Mouse (Mus musculus): ENCODE data around the gene Celf2. TPM values are rescaled to one million over a fixed set of nuclear protein-coding genes. Genes with fewer than 3 reads are reported as not detected.

Gene Celf2
- polyA plus RNA-seq, 1 experiment from 2014 or later, result 97.4 TPM

DNA sequence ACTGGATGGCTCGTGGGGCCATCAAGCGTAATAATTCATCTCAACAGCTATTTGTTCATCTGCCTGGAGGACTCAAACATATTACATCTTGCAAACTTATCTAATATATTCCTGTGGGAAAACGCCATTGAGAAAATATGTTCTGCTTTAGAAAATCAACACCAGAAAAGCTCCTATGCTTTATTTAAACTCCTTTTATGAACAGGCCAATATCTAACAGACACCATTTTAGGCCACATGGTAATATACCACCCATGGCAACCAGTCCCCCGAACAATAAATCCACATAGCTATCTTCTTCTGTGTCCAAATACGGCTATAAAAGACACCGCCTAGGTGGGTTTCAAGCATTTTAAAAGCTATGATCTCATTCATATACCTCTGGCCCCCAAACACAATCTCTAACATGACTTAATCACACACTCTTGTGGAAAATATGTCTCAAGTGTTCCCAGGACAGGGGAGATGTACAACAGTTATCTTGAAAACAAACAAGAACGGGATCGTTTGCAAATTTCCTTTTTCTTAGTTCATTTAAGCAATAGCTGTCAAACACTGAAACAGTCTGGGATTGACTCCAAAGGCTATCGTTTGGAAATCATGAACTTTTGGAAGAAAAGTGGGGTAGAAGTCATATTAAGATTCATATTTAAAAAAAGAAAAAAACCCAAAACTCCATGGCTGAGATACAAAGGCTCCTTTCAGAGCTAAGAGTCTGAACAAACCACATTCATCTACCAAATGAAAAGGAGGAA lies 639.2 kb downstream of the Celf2 start:
- Histone ChIP-seq H3K4me3 (no peak overlapping the region), H3K4me1 (peaks cover 14% of the 10 kb centered on the region; the same call in 1 of the 2 replicates), H3K27ac (no peak overlapping the region), H3K36me3 (no peaks in the 10 kb centered on the region), H3K4me2 (no peak overlapping the region), H3K9me3 (no peaks in the 10 kb centered on the region), H3K9ac (no peak overlapping the region), H3K27me3 (peaks cover 4% of the 10 kb centered on the region; the same call in 1 of the 2 replicates)
- 56% methylated on average over 9 of the region's 9 CpGs for WGBS
- ATAC-seq (ENCODE audit: borderline replicate concordance, extremely low read depth, low FRiP score, low TSS enrichment), result no peak

DNA sequence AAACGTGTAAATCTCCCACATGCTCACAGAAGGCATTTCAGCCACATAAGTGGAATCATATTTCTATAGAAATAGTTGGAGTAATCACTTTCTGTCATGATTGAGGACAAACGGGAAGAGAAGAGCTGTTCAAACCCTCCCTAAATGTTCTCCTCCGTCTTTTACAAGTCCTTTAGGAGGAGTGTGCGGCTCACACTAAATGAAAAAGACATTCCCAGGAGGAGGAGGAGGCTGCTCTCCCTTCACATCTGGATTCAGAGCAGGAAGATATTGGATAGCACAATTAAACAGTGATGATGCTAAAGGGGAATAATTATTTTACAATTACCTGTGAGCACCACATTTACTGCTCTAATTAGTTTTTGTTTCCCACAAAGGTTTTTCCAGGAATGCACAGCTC lies 642.1 kb downstream of the Celf2 start:
- H3K4me3 ChIP-seq, result no peak overlapping the region
- peaks cover 10% of the 10 kb centered on the region; the same call in 1 of the 2 replicates for H3K4me1 ChIP-seq
- no peak overlapping the region for H3K27ac ChIP-seq
- no peak for ATAC-seq (ENCODE audit: borderline replicate concordance, extremely low read depth, low FRiP score, low TSS enrichment)
- no peaks in the 10 kb centered on the region for H3K36me3 ChIP-seq
- no peak overlapping the region for H3K9ac ChIP-seq
- 44% methylated on average over 4 of the region's 4 CpGs for WGBS
- H3K27me3 ChIP-seq, result no peaks in the 10 kb centered on the region
- no peak overlapping the region for H3K4me2 ChIP-seq
- no peaks in the 10 kb centered on the region for H3K9me3 ChIP-seq

DNA sequence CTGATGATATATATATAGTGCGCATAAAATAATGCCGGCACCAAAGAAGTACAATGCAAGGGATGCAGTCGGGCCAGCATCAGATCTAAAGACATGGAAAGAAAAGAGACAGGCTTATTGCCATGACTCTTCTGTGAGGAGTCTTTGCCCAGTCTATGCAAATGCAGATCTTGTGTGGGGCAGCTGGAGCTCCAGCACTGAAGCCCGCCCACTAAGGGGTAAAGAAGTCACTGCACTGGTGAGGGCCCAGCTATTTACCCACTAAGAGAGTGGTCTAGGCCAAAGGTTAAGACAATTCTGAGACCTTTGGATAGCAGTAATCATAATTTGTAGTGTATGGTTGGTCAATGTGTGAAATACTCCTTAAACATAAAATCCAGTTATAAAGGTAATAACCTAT lies 643.6 kb downstream of the Celf2 start:
- Histone ChIP-seq H3K4me1 (0 out of 2 replicates have a peak, but pooled peaks cover 4% of the 10 kb centered on the region), H3K36me3 (no peaks in the 10 kb centered on the region), H3K4me2 (no peak overlapping the region), H3K4me3 (no peak overlapping the region), H3K9ac (no peak overlapping the region), H3K27ac (no peak overlapping the region), H3K27me3 (no peaks in the 10 kb centered on the region), H3K9me3 (no peaks in the 10 kb centered on the region)
- WGBS, result 86% methylated on average over 4 of the region's 4 CpGs
- ATAC-seq (ENCODE audit: borderline replicate concordance, extremely low read depth, low FRiP score, low TSS enrichment), result no peak

DNA sequence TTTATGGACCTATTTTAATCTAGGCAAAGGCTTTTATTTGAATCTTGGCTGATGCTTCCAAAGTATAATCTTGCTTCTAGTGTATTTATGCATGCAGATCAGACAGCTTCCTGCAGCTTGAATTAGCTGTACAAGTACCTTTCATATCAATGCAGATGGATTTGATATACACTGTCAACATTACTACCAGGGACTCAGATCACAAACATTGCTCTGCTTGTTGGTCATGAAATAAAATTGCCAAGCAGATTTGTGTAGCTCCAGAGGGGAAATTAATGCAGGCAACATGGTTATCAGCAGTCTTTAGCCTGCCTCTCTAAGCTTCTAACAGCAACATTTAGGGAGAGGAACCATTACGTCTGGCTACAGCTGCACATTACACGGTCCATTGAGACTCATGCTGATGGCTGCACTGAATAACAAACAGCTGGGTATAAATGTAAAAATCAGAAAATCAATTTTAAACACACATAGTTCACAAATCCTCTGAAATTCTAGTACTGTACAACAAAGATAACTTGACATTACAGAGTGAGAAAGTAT lies 659.2 kb downstream of the Celf2 start:
- Histone ChIP-seq H3K4me1 (no peaks in the 10 kb centered on the region), H3K9ac (no peak overlapping the region), H3K9me3 (no peaks in the 10 kb centered on the region), H3K27me3 (no peaks in the 10 kb centered on the region), H3K27ac (no peak overlapping the region), H3K4me2 (no peak overlapping the region), H3K36me3 (no peaks in the 10 kb centered on the region), H3K4me3 (no peak overlapping the region)
- WGBS, result 74% methylated on average over 2 of the region's 2 CpGs
- no peak for ATAC-seq (ENCODE audit: borderline replicate concordance, extremely low read depth, low FRiP score, low TSS enrichment)

DNA sequence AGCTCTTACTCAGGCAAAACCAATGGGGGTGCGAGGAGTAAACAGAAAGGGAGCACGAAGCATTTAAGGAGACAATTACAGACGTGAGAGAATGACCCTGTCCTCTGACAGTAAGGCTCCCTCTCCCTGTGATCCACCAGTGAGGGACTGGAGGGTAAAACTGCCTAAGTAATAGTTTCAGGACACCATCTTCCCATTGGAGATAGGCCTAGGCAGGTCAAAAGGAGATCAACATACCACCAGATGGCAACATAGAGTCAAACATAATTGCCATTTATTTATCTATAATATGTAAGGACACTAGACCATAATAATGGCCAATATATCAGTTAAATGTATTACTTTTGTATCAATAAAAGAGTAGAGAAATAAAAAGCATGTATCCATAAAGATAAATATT lies 660.0 kb downstream of the Celf2 start:
- Histone ChIP-seq H3K27me3 (no peaks in the 10 kb centered on the region), H3K9ac (no peak overlapping the region), H3K4me1 (no peaks in the 10 kb centered on the region), H3K36me3 (no peaks in the 10 kb centered on the region), H3K27ac (no peak overlapping the region), H3K4me2 (no peak overlapping the region), H3K9me3 (no peaks in the 10 kb centered on the region), H3K4me3 (no peak overlapping the region)
- ATAC-seq (ENCODE audit: borderline replicate concordance, extremely low read depth, low FRiP score, low TSS enrichment), result no peak
- WGBS, result 47% methylated on average over 3 of the region's 3 CpGs

DNA sequence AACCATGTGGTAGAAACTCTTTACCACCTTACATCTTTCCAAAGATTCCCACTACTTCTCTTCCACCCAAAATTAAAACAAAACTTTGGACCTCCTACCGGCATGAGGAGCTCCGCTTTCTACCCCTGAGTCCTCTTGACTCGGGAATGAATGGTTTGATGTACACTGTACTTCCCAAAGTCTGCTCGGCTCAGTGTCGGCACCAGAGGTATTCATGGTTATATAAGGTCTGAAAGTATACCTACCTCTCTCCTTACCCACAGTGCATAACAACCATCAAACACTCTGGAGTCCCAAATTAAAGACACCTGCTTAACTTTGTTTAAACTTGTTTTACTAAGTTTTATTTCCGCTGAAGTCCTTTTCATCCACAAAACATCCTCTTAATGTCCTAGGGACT lies 679.3 kb downstream of the Celf2 start:
- no peak overlapping the region for H3K9ac ChIP-seq
- no peak overlapping the region for H3K4me3 ChIP-seq

DNA sequence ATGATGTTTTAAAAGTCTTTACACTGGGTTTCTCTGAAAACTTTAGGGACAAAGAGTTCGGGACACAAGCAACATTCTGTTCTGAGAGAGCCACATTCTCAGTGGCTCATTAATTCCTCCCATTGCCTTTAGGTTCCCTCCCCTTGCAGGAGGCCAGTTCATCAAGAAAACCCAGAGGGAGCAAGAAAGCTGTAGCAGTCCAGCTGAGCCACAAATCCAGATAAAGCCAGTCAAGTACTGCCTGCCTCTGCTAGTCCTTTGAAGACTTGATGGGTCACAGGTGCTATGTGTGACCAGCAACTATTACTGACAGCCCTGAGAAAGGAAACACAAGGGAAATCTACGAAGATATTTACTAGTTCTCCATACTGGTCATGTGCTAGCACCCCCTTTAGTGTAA lies 681.8 kb downstream of the Celf2 start:
- H3K27me3 ChIP-seq, result no peaks in the 10 kb centered on the region
- ATAC-seq (ENCODE audit: borderline replicate concordance, extremely low read depth, low FRiP score, low TSS enrichment), result no peak
- no peak overlapping the region for H3K27ac ChIP-seq
- H3K36me3 ChIP-seq, result no peaks in the 10 kb centered on the region
- H3K9me3 ChIP-seq, result no peaks in the 10 kb centered on the region
- no peak overlapping the region for H3K4me3 ChIP-seq
- no peak overlapping the region for H3K4me2 ChIP-seq
- H3K9ac ChIP-seq, result no peak overlapping the region
- H3K4me1 ChIP-seq, result 0 out of 2 replicates have a peak, but pooled peaks cover 4% of the 10 kb centered on the region
- WGBS, result 65% methylated on average over 2 of the region's 2 CpGs

More for the DNA sequence above, 679.3 kb downstream of the Celf2 start:
- Histone ChIP-seq H3K27me3 (no peaks in the 10 kb centered on the region), H3K4me1 (0 out of 2 replicates have a peak, but pooled peaks cover 4% of the 10 kb centered on the region), H3K36me3 (no peaks in the 10 kb centered on the region), H3K9me3 (no peaks in the 10 kb centered on the region), H3K4me2 (no peak overlapping the region), H3K27ac (no peak overlapping the region)
- 85% methylated on average over 6 of the region's 6 CpGs for WGBS
- ATAC-seq (ENCODE audit: borderline replicate concordance, extremely low read depth, low FRiP score, low TSS enrichment), result no peak

DNA sequence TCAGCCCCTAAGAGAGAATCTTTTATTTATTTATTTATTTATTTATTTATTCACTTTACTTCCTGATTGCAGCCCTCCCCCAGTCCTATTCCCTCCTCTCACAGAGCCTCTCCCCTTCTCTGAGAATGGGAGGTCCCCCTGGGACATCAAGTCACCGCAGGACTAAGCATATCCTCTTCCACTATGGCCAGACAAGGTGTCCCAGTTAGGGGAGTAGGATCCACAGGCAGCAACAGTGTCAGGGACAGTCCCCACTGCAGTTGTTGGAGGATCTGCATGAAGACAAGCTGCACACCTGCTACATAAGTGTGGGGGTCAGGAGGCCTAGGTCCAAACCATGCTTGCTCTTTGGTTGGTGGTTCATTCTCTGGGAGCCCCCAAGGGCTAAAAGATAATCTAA lies 686.3 kb downstream of the Celf2 start:
- H3K9ac ChIP-seq, result no peak overlapping the region
- H3K36me3 ChIP-seq, result no peaks in the 10 kb centered on the region
- no peak overlapping the region for H3K4me3 ChIP-seq
- H3K4me1 ChIP-seq, result no peaks in the 10 kb centered on the region
- 86% methylated on average over 1 of the region's 1 CpGs for WGBS
- H3K27me3 ChIP-seq, result no peaks in the 10 kb centered on the region
- no peaks in the 10 kb centered on the region for H3K9me3 ChIP-seq
- ATAC-seq (ENCODE audit: borderline replicate concordance, extremely low read depth, low FRiP score, low TSS enrichment), result no peak
- H3K27ac ChIP-seq, result no peak overlapping the region
- no peak overlapping the region for H3K4me2 ChIP-seq

DNA sequence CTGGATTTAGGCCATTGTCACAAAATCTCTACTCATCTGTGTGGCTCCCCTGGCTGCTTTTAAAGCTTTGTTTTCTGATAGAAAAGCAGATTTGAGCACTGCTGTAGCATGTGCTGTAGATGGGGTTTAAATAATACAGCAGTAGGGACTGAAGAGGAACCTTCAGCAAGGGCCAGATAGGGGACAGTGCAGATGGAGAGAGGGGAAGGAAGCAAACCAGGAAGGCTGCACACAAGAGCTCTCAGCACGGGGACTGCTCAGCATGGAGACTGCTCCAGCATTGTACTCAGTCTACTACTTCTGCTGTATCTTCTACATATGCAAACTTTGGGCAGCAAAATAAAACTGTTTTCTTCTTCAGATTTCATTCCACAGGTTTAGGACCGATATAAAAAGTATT lies 687.8 kb downstream of the Celf2 start:
- Histone ChIP-seq H3K4me1 (no peaks in the 10 kb centered on the region), H3K4me3 (no peak overlapping the region), H3K9ac (no peak overlapping the region), H3K9me3 (no peaks in the 10 kb centered on the region), H3K27me3 (no peaks in the 10 kb centered on the region), H3K36me3 (no peaks in the 10 kb centered on the region), H3K4me2 (no peak overlapping the region), H3K27ac (no peak overlapping the region)
- 74% methylated on average over 2 of the region's 2 CpGs for WGBS
- ATAC-seq (ENCODE audit: borderline replicate concordance, extremely low read depth, low FRiP score, low TSS enrichment), result no peak

DNA sequence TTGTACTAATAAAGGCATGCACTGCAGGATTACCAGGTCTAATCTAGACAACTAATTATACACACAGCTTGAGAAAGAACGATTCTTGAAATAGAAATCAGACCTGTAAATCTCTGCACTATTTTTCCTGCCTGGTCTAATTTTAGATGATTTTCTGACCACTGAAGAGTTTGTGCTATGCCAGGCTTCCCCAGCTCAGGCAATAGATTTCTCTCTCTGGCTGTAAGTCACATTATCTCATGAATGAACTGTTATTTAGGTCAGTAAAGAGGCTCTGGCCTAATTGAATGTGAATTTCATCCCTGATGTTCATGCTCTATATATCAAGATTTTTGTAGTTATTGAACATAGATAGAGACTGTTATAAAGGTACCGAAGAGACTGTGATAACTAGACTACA lies 694.1 kb downstream of the Celf2 start:
- no peaks in the 10 kb centered on the region for H3K9me3 ChIP-seq
- no peaks in the 10 kb centered on the region for H3K4me1 ChIP-seq
- no peak overlapping the region for H3K9ac ChIP-seq
- WGBS, result 81% methylated on average over 2 of the region's 2 CpGs
- H3K4me2 ChIP-seq, result no peak overlapping the region
- no peak overlapping the region for H3K4me3 ChIP-seq
- no peak for ATAC-seq (ENCODE audit: borderline replicate concordance, extremely low read depth, low FRiP score, low TSS enrichment)
- H3K27me3 ChIP-seq, result no peaks in the 10 kb centered on the region
- H3K27ac ChIP-seq, result no peak overlapping the region
- H3K36me3 ChIP-seq, result no peaks in the 10 kb centered on the region

DNA sequence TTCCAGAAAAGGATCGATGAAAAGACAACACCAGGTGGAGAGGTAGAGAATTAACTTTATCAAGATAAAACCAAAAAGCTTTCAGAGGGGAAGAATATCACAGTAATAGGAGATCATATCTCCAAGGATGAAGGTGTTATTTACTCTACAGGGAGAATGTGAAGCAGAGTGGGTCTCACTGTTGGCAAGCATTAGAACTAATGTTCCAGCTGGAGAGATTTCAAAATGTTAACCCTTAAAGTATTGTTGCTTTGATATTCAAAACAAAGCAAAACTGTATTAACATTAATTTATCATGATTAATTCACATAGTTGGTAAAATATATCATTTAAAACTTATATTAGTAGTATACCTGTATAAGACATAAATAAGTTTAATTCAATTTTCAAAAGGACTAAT lies 700.6 kb downstream of the Celf2 start:
- Histone ChIP-seq H3K9ac (no peak overlapping the region), H3K4me1 (no peaks in the 10 kb centered on the region), H3K36me3 (no peaks in the 10 kb centered on the region), H3K4me2 (no peak overlapping the region), H3K9me3 (no peaks in the 10 kb centered on the region), H3K27ac (no peak overlapping the region), H3K4me3 (no peak overlapping the region), H3K27me3 (no peaks in the 10 kb centered on the region)
- no peak for ATAC-seq (ENCODE audit: borderline replicate concordance, extremely low read depth, low FRiP score, low TSS enrichment)
- WGBS, result 54% methylated on average over 1 of the region's 1 CpGs

DNA sequence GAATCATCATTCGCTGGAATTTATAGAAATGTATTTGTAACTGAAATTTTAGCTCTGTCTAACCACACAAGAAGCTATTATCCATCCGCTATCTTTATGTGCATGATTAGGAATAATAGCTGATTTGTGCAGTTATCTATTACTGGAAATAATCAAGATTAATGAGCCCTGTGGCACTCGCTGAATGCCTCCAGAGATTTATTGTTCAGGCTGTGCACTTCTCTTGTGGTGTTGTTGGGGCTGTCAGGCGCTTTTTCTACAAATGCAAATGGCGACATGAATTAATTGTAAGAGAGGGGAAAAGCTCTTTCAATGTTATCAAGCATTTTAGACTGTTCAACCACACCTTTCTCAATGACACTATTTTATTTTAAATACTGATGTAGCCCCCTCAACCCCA lies 712.6 kb downstream of the Celf2 start:
- no peak overlapping the region for H3K9ac ChIP-seq
- no peaks in the 10 kb centered on the region for H3K27me3 ChIP-seq
- no peak overlapping the region for H3K4me3 ChIP-seq
- H3K4me1 ChIP-seq, result 0 out of 2 replicates have a peak, but pooled peaks cover 2% of the 10 kb centered on the region
- H3K27ac ChIP-seq, result no peak overlapping the region
- no peak for ATAC-seq (ENCODE audit: borderline replicate concordance, extremely low read depth, low FRiP score, low TSS enrichment)
- 79% methylated on average over 5 of the region's 5 CpGs for WGBS
- H3K9me3 ChIP-seq, result no peaks in the 10 kb centered on the region
- no peak overlapping the region for H3K4me2 ChIP-seq
- no peaks in the 10 kb centered on the region for H3K36me3 ChIP-seq
